ENCODE assay signal across 33 mouse cellular contexts in the genomic region with DNA sequence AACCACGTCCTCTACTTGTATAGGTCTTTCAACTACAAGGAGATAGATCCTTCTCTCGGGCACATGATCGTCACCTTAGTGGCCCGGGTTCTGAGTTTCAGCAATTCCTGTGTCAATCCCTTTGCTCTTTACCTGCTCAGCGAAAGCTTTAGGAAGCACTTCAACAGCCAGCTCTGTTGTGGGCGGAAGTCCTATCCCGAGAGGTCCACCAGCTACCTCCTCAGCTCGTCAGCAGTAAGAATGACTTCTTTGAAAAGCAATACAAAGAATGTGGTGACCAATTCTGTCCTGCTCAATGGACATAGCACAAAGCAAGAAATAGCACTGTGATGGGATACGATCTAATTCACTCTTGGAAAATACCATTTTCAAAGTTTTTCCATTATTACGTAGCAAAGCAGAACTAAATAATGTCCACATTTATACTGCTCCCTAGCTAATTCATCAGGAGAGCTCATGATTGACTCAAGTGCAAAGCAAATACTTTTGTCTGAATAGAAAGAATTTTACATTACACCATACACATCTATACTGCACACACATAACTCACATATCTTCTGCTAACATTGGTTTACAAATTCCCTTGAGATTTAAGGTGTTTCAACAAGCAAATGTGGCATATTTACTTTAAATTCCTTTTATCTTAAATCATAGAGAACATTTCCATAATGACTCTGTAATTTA. TPM values are rescaled to one million over a fixed set of nuclear protein-coding genes. Genes with fewer than 3 reads are reported as not detected.
"Had no signal": no experiment of that assay in that cellular context is flagged by ENCODE, and none has a peak within 500 bp of the region (broad histone marks: within the 10 kb centered on the region; RNA-seq: fewer than 3 reads in every experiment).

No protein-coding gene starts in this region.

- ATAC-seq: forebrain, embryonic 13.5 days; forebrain, embryonic 14.5 days; forebrain, embryonic 15.5 days; forebrain, embryonic 16.5 days; forebrain, postnatal 0 days had no signal

- H3K4me2 ChIP-seq: embryonic facial prominence, embryonic 12.5 days; embryonic facial prominence, embryonic 13.5 days; embryonic facial prominence, embryonic 15.5 days; forebrain, embryonic 12.5 days; forebrain, embryonic 13.5 days; forebrain, embryonic 15.5 days had no signal

- H3K4me3 ChIP-seq: embryonic facial prominence, embryonic 10.5 days; embryonic facial prominence, embryonic 12.5 days; embryonic facial prominence, embryonic 13.5 days; embryonic facial prominence, embryonic 15.5 days; erythroblast, embryonic 14.5 days; forebrain, embryonic 10.5 days; forebrain, embryonic 12.5 days; forebrain, embryonic 13.5 days; forebrain, embryonic 15.5 days; gastrocnemius, adult 2 months had no signal

- H3K27ac ChIP-seq: embryonic facial prominence, embryonic 10.5 days; embryonic facial prominence, embryonic 12.5 days; embryonic facial prominence, embryonic 13.5 days; embryonic facial prominence, embryonic 15.5 days; forebrain, embryonic 10.5 days; forebrain, embryonic 12.5 days; forebrain, embryonic 13.5 days; forebrain, embryonic 15.5 days; gastrocnemius, adult 2 months had no signal

- H3K36me3 ChIP-seq: embryonic facial prominence, embryonic 10.5 days; embryonic facial prominence, embryonic 12.5 days; embryonic facial prominence, embryonic 13.5 days; embryonic facial prominence, embryonic 15.5 days; forebrain, embryonic 10.5 days; forebrain, embryonic 12.5 days; forebrain, embryonic 15.5 days had no signal

- H3K4me1 ChIP-seq: embryonic facial prominence, embryonic 10.5 days; embryonic facial prominence, embryonic 12.5 days; embryonic facial prominence, embryonic 15.5 days; forebrain, embryonic 10.5 days; forebrain, embryonic 12.5 days; forebrain, embryonic 15.5 days had no signal

- DNase-seq: cerebellum, adult 18-20 months; cerebellum, adult 2 months; cerebellum, adult 8-10 months; cerebellum, adult 9-10 months; cerebellum, adult 9-11 months; cerebellum, postnatal 10 days; cerebellum, postnatal 14 days; cerebellum, postnatal 25 days; cerebellum, postnatal 36 days; embryo, embryonic 11 days; forebrain, postnatal 0 days; gastrocnemius, adult 2 months; gastrocnemius, postnatal 10 days; gastrocnemius, postnatal 14 days; gastrocnemius, postnatal 25 days; gastrocnemius, postnatal 36 days; heart, adult 11 months had no signal

- H3K27me3 ChIP-seq: embryonic facial prominence, embryonic 12.5 days; embryonic facial prominence, embryonic 15.5 days; forebrain, embryonic 12.5 days; forebrain, embryonic 13.5 days; forebrain, embryonic 15.5 days had no signal

- H3K9me3 ChIP-seq: embryonic facial prominence, embryonic 10.5 days; embryonic facial prominence, embryonic 12.5 days; embryonic facial prominence, embryonic 13.5 days; embryonic facial prominence, embryonic 15.5 days; forebrain, embryonic 10.5 days; forebrain, embryonic 12.5 days; forebrain, embryonic 13.5 days; forebrain, embryonic 15.5 days had no signal

- H3K9ac ChIP-seq: embryonic facial prominence, embryonic 12.5 days; embryonic facial prominence, embryonic 13.5 days; embryonic facial prominence, embryonic 15.5 days; forebrain, embryonic 12.5 days; forebrain, embryonic 13.5 days; forebrain, embryonic 15.5 days; forebrain, postnatal 0 days had no signal

RNA-seq across cellular contexts. Expression of a gene that starts 52.4 kb away (rescaled TPM):
- polyA plus RNA-seq: cerebellum, adult 2 months; cortical plate, adult 2 months; embryonic facial prominence, embryonic 10.5 days; embryonic facial prominence, embryonic 13.5 days; embryonic facial prominence, embryonic 14.5 days; erythroblast, embryonic 14.5 days; forebrain, embryonic 11.5 days; forebrain, embryonic 12.5 days; forebrain, embryonic 13.5 days; forebrain, embryonic 14.5 days; forebrain, embryonic 15.5 days; forebrain, embryonic 16.5 days; forebrain, postnatal 0 days; frontal cortex, adult 2 months; gonadal fat pad, adult 2 months had no signal
